Mouse (Mus musculus) ES-Bruce4 (cell line): ENCODE measurements around the gene BC016579. TPM values are rescaled to one million over a fixed set of nuclear protein-coding genes. Genes with fewer than 3 reads are reported as not detected.
A peak's percentile ranks its signal among the peaks of the same experiment; 100 is the strongest.

Experiments used
- H3K27ac ChIP-seq: 2 replicates; pipeline ENCODE4 v1.5.1; 2012; ENCODE audit warnings: low read length, inconsistent platforms; ENCODE audit not compliant: insufficient read depth
- H3K27me3 ChIP-seq: 2 replicates; pipeline ENCODE4 v1.6.1; 2012; ENCODE audit warnings: mild to moderate bottlenecking, low read length, inconsistent platforms; ENCODE audit not compliant: control insufficient read depth, poor library complexity, insufficient read depth, severe bottlenecking
- H3K36me3 ChIP-seq: 2 replicates; pipeline ENCODE4 v1.6.1; 2012; ENCODE audit warnings: inconsistent platforms, mild to moderate bottlenecking, low read length, moderate library complexity; ENCODE audit not compliant: control insufficient read depth, poor library complexity, insufficient read depth, severe bottlenecking
- H3K4me1 ChIP-seq: one replicate; pipeline ENCODE4 v1.8.1; 2011; ENCODE audit warnings: low read length; ENCODE audit not compliant: control insufficient read depth, insufficient read depth
- H3K4me3 ChIP-seq: 2 replicates; pipeline ENCODE4 v1.5.1; 2011; ENCODE audit warnings: low read depth, mild to moderate bottlenecking, low read length
- H3K9ac ChIP-seq: 2 replicates; pipeline ENCODE4 v1.6.1; 2012; ENCODE audit warnings: low read depth, mild to moderate bottlenecking, inconsistent platforms; ENCODE audit not compliant: poor library complexity, severe bottlenecking
- H3K9me3 ChIP-seq: replicated peaks from 2 replicates; pipeline ENCODE4 v1.6.1; 2012; ENCODE audit warnings: mild to moderate bottlenecking, low read length, inconsistent platforms; ENCODE audit not compliant: control insufficient read depth, poor library complexity, insufficient read depth, severe bottlenecking
- CTCF ChIP-seq: IDR thresholded peaks from one replicate; pipeline ENCODE4 v1.8.1; 2011; ENCODE audit warnings: low read depth, low read length
- EP300 ChIP-seq: IDR thresholded peaks from 2 replicates; pipeline ENCODE4 v1.6.1; 2011; ENCODE audit warnings: low read depth, low read length; ENCODE audit not compliant: insufficient read depth
- POLR2A ChIP-seq: IDR thresholded peaks from one replicate; pipeline ENCODE4 v1.8.1; 2011; ENCODE audit warnings: low read length; ENCODE audit not compliant: insufficient read depth
- polyA plus RNA-seq: library from polyadenylated mRNA; stranded (reverse); fragments of >200 nt; gene quantifications from 2 replicates; pipeline ENCODE4 v1.2.4, GENCODE M21; 2011; ENCODE audit warnings: low read depth; ENCODE audit not compliant: missing spikeins, insufficient read depth, insufficient read length

BC016579 gene
- polyA plus RNA-seq, 1 experiment, result not detected

GRCm38 (mm10) chr16:45640070-45640762 is 13.7 kb downstream of the BC016579 start:
- Histone ChIP-seq H3K9me3 (no peaks in the 10 kb centered on the region), H3K27ac (no peak overlapping the region), H3K36me3 (no peaks in the 10 kb centered on the region), H3K27me3 (no peaks in the 10 kb centered on the region), H3K4me1 (no peaks in the 10 kb centered on the region), H3K4me3 (no peak overlapping the region), H3K9ac (no peak overlapping the region)
- TF ChIP-seq CTCF (no peak), EP300 (no peak), POLR2A (no peak)

GRCm38 (mm10) chr16:45635826-45636225 is 18.0 kb downstream of the BC016579 start:
- Histone ChIP-seq H3K27me3 (no peaks in the 10 kb centered on the region), H3K4me3 (no peak overlapping the region), H3K36me3 (no peaks in the 10 kb centered on the region), H3K27ac (no peak overlapping the region), H3K4me1 (no peaks in the 10 kb centered on the region), H3K9me3 (no peaks in the 10 kb centered on the region), H3K9ac (no peak overlapping the region)
- TF ChIP-seq CTCF (no peak), POLR2A (no peak), EP300 (no peak)

GRCm38 (mm10) chr16:45632420-45632819 is 21.4 kb downstream of the BC016579 start:
- Histone ChIP-seq H3K4me3 (no peak overlapping the region), H3K4me1 (no peaks in the 10 kb centered on the region), H3K27me3 (no peaks in the 10 kb centered on the region), H3K9ac (no peak overlapping the region), H3K36me3 (no peaks in the 10 kb centered on the region), H3K27ac (no peak overlapping the region), H3K9me3 (no peaks in the 10 kb centered on the region)
- no peak for TF ChIP-seq POLR2A
- no peak for TF ChIP-seq CTCF
- no peak for TF ChIP-seq EP300

DNA sequence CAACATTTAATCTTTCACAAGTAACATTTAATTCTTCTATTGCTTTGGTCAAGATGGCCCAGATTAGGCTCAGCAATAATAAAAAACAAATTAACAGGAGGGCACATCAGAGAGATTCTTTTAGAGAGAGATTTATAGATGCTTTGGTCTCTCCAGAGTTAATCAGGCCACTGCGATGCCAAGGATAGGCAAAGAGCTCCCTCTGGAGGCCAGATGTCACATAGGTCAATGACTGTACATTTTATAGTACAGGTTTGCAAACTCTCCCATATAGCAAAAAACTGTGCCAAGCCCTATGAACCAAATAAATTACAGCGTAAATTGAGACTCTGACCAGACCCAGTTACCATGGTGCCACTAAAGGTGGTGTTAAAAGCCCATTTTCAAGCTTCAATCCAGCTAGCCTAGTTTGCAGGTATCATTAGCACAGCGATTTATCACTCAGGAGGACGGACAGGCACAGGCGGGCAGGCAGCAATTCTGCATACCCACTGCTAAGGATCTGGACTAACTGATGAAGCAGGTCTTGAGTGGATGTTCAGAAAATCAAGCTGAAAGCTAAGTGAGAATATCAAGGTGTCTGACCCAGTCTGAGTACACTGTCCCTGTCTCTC is 23.4 kb downstream of the BC016579 start:
- Histone ChIP-seq H3K9ac (no peak overlapping the region), H3K4me3 (no peak overlapping the region), H3K4me1 (no peaks in the 10 kb centered on the region), H3K27me3 (no peaks in the 10 kb centered on the region), H3K27ac (no peak overlapping the region), H3K9me3 (no peaks in the 10 kb centered on the region), H3K36me3 (no peaks in the 10 kb centered on the region)
- TF ChIP-seq POLR2A (no peak), CTCF (peak; percentile 23)

GRCm38 (mm10) chr16:45629497-45630105 is 24.3 kb downstream of the BC016579 start:
- no peaks in the 10 kb centered on the region for H3K4me1 ChIP-seq
- H3K27me3 ChIP-seq, result no peaks in the 10 kb centered on the region
- no peaks in the 10 kb centered on the region for H3K36me3 ChIP-seq
- no peak overlapping the region for H3K27ac ChIP-seq
- no peak overlapping the region for H3K4me3 ChIP-seq
- H3K9ac ChIP-seq, result no peak overlapping the region
- TF ChIP-seq POLR2A (no peak), CTCF (no peak), EP300 (no peak)
- no peaks in the 10 kb centered on the region for H3K9me3 ChIP-seq

- Histone ChIP-seq H3K9me3 (no peaks in the 10 kb centered on the region), H3K27ac (no peak overlapping the region), H3K9ac (no peak overlapping the region), H3K4me3 (no peak overlapping the region), H3K27me3 (no peaks in the 10 kb centered on the region), H3K36me3 (no peaks in the 10 kb centered on the region), H3K4me1 (no peaks in the 10 kb centered on the region)
- TF ChIP-seq POLR2A, result no peak
- no peak for TF ChIP-seq CTCF
- TF ChIP-seq EP300, result no peak
These were observed 28.5 kb downstream of the BC016579 start for GRCm38 (mm10) chr16:45625342-45625741.
